Mouse (Mus musculus): ENCODE data around the gene Nr0b2.

Nr0b2 gene

DNA sequence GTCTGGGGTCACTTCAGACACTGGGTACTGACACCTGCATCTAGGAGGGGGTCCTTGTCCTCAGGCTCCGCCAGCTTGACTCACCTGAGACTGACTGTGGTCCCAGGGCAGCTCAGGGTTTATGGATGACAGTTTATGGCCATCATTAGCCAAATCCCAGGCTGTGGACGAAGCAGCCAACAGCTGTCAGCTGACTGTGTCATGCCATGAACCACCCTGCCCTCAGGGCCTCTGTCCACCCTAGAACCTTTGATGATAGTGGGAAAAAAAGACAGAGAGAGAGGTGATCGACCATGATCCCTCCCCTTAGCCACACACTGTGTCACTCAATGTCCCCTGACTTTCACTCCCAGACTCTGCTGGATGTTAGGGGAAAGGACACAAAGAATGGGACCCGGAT lies 8.4 kb downstream of the Nr0b2 start:
- no peak for DNase-seq (ENCODE audit: low read depth, low spot score)

DNA sequence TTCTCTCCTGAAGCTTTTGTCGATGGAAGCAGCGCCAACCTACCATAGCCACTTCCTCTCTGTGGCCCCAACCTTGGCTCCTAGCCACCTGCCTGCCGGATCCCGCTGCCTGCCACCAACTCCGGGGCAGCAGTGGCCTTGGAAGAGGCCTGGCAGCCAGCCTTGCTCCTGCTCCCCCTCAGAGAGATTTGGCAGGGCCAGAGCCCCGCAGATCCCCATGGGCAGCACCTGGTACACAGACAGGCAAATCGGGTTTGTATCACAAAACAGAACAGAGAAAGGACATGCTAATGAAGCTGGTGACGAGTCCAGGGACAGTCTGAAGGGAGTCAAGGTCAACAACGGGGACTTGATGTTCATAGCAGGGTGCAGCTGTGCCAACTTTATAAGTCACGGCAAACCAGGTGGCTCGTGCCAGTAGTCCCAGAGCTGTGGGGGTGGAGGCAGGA lies 10.0 kb downstream of the Nr0b2 start:
- no peak for DNase-seq (ENCODE audit: low read depth, low spot score)

DNA sequence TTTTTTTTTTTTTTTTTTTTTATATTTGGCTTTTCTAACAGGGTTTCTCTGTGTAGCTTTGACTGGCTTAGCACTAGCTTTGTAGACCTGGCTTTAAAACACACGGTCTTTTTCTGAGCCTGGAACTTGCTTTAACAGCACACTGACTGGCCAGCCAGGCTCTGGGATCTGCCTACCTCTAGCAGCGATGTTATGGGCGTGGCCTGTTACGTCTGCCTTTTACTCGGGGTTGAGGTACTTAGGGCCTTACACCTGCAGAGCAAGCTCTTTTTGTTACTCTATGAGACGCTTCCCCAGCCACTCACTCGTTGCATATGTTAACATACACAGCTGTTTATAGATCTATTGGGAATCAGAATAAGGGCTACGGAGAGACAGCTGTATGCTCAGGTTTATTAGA lies 14.1 kb downstream of the Nr0b2 start:
- no peak for DNase-seq (ENCODE audit: low read depth, low spot score)

DNA sequence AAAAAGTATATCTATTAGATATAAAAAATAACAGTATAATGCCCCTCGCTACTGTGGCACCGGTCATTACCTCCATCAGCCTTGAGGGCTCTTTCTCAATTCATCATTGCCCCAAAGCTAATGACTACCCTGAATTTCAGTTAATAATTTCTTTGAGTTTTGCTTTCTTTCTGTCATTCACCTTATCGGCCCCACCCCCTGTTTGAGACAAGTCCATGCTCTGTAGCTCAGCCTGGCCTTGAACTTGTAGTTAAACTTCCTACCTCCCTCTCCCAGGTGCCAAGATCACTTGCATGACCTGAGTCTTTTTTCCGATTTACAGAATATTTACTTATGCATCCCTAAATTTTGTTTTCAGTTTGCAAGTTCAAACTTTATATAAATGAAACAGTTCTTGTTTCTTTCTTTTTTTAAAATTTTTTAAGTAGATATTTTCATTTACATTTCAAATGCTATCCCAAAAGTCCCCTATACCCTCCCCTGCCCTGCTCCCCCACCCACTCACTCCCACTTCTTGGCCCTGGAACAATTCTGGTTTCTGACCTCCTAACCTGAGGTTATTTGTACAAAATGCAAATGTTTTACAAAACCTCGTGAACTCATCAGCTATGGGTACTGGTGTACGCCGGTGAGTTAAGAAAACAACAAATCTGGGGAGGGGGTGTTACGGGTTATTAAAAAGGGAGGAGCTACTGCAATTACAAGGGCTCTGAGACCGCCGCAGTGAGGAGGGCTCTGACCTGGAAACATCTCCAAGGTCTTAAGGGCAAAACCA lies 16.3 kb downstream of the Nr0b2 start:
- no peak for DNase-seq (ENCODE audit: low read depth, low spot score)

DNA sequence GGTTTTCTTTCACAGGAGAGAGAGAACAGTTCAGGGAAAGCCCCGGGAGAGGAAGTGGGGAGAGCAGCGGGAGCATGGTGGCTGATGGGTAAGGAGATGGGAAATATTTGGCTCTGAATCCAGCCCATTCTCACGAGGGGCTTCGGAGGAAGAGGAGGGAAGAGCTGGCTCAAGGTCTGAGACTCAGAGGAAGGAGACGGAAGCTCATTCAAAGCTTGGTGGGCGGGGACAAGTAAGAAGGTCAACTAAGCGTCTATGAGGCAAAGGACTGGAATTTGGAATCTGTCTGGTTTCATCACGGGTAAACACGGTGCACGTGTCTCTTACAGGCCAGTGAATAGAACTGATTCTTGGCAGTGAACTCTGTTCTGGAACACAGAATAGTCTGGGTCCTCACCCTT lies 16.9 kb downstream of the Nr0b2 start:
- peak; percentile 64 for DNase-seq (ENCODE audit: low read depth, low spot score)

DNA sequence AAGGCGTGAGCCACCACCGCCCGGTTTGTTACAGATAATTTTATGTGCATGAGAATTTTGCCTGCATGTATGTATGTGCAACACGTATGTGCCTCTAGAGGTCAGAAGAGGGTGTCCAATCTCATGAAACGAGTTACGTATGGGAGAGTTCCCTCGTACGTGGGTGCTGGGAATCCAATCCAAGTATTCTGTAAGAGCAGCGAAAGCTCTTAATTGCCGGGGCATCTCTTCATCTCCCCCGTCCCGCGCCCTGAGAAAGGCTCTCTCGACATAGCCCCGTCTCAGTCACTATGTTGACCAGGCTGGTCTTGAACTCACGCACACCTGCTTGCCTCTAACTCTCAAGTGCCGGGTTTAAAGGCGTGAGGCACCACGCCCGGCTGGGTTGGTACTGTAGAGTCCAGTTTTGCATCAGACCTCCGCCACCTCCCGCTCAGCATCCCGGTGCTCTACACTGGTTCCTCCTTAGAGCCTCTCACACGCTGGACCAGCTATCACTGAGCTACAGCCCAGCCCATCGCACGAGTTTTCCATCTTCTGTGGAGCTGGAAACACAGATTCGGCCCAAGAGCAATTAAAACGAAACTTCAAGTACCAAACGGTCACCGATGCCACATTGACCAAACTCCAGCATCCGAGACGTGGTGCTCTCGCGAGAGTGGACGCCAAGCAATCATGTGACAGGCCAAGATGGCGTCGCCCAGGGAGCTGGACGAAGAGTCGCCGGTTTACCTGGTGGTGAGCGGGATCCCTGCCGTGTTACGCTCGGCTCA lies 21.1 kb downstream of the Nr0b2 start, which contains the start of gene Gpatch3:
Gene Gpatch3, plus strand, starts transcription at position 676 of the 773 bp plus-strand sequence.
- peak; percentile 96 for DNase-seq (ENCODE audit: low read depth, low spot score)

DNA sequence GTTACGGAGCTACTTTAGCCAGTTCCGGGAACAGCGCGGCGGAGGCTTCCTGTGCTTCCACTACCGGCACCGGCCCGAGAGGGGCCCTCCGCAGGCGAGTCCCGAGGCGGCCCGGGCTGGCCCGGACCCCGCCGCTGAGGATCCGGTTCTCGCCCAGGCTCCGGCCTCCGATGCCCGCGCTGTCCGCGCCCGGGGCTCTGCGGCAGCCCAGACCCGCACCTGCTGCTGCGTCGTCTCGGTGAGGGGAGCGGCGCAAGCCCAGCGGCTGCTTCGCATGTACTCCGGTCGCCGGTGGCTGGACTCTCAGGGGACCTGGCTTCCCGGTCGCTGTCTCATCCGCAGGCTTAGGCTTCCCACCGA lies 21.6 kb downstream of the Nr0b2 start:
- DNase-seq (ENCODE audit: low read depth, low spot score): no peak

DNA sequence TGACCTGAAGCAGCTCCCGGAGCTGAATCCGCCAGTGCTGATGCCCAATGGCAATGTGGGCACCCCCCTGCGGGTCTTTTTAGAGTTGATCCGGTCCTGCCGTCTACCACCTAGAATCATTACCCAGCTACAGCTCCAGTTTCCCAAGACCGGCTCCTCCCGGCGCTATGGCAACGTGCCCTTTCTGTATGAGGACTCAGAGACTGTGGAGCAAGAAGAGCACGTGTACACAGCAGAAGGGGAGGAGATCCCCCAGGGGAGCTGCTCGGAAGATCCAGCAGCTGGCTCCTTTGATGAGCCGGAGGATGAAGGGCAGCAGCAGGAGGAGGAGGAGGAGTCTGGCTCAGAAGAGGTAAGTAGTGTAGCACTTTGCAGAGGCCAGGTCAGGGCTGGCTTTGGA lies 24.8 kb downstream of the Nr0b2 start:
- DNase-seq (ENCODE audit: low read depth, low spot score): no peak

DNA sequence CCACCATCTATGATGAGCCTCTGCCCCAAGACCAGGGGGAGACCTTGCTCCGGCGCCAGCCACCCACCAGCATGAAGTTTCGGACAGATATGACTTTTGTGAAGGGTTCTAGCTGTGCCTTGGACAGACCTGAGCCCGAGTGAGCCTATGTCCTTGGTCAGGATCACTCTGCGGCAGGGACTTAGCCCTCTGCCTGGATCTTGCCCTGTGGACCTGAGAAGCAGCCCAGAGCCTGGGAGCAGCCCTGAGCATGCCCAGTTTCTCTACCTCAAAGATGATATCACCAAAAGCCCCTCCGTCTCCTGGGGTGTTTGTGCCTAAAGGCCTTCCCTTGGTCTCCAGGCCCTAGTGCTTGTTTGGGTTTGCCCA lies 30.5 kb downstream of the Nr0b2 start:
- no peak for DNase-seq (ENCODE audit: low read depth, low spot score)

DNA sequence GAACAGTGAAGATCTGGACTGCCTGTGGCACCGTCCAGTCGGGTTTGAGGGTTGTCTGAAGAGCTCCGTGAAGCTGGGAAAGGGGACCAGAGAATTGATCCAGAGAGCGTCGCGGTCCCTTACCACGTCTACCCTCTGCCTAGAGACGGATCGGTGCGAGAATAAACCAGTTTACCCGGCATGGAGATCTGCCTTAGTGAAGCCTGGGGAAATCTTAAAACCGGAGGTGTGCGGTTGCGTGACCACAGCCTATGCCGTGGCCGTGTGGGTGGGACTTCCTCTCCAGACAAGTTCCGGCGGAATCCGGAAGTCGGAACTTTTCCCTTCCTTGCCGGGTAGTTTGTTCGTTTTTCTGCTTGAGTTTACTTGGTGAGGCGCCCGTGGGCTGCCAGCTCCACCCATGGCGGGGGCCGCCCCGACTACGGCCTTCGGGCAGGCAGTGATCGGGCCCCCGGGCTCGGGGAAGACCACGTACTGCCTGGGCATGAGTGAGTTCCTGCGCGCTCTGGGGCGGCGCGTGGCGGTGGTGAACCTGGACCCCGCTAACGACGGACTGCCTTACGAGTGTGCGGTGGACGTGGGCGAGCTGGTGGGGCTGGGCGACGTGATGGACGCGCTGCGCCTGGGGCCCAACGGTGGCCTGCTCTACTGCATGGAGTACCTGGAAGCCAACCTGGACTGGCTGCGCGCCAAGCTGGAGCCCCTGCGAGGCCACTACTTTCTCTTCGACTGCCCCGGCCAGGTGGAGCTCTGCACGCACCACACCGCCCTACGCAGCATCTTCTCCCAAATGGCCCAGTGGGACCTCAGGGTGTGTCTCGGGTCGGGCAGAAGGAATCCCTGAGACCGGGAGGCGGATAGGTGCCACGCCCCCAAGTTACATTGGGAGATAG lies 31.1 kb downstream of the Nr0b2 start, which contains the start of gene Gpn2:
Gene Gpn2, plus strand, starts transcription at position 304 of the 893 bp plus-strand sequence.
- peak; percentile 90 for DNase-seq (ENCODE audit: low read depth, low spot score)

DNA sequence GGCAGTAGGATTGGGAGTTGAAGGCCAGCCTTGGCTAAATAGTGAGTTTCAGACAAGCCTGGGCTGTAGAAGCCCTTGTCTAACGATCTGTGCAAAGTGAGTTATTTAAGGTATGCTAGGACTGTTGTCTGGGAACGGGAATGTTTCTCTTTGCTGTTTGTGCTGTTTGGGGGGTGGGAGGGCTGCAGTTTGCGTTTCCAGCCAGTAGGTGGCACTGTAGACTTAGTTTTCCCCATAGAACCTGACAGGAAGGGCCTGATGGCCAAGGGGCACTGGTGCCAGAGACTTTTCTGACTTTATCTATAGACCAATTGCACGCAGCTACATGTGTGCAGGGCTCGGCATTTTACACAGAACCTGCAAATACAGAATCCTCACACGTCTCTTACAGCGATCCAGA lies 39.4 kb downstream of the Nr0b2 start:
- DNase-seq (ENCODE audit: low read depth, low spot score): peak; percentile 68

DNA sequence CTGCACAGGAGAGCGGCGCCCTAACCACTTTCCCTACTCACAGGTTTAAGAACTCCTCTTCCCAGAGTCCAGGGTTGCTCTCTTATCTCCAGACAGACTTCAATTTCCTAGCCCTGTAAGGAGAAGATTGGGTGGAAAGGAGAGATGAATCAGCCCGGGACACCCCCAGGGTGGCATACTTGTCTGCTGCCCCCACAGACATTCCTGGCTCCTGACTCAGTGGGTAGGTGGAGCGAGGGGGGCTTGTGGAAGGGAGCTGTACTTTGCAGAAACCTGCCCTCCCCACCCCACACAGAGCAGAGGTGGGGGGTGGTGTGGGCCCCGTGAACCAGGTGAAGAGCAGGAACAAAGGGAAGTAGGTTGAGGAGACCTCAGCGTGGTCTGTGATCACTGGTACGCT lies 42.4 kb downstream of the Nr0b2 start:
- no peak for DNase-seq (ENCODE audit: low read depth, low spot score)

DNA sequence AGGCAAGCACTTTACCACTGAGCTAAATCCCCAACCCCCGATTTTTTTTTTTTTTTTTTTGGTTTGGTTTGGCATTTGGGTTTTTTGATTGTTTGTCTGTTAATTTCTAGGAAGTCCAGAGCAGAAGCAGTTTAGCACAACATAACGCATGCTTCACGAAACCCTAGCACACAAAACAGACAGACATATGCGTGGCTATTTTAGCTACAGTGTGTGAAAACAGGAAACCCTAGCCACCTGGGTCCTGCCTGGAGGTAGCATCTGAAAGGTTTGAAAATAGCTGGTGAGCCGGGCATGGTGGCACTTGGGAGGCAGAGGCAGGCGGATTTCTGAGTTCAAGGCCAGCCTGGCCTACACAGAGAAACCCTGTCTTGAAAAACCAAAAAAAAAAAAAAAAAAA lies 42.9 kb downstream of the Nr0b2 start:
- no peak for DNase-seq (ENCODE audit: low read depth, low spot score)

DNA sequence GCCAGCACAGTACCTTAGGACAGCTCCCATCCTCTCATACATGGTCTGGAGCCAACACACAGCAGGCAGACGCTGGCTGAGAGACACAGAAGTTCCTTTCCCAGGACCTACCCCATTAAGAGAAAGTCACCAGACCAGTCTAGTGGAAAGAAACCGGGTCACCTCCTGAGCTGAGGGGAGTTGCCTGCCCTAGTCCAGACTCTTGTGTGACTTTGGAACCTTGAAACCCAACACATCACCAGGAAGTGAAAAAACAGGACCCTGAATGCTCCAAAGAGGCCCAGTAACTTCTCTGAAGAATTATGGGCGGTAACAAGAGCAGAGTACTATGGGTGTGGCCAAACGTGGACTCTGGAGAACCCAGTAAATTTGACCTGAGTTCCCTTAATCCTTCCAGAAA lies 45.4 kb downstream of the Nr0b2 start:
- no peak for DNase-seq (ENCODE audit: low read depth, low spot score)

DNA sequence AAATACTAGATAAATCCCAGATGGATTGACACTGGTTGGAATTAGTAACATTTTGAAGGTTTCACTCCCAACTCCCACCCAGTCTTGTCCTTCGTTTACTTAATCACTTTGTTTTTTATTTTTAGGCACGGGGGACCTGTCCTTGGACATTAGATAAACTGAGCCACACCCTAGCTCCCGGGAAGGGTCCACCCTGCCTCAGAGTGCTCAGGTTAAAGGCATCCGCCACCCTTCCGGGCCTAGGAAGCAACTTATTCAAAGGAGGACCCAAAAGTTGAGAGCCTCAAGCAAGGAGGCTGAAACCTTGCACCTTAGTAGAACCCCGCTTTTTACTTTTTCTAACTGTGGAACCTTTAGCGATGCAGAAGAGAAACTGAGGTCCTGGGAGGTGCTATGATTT lies 45.9 kb downstream of the Nr0b2 start:
- no peak for DNase-seq (ENCODE audit: low read depth, low spot score)

DNA sequence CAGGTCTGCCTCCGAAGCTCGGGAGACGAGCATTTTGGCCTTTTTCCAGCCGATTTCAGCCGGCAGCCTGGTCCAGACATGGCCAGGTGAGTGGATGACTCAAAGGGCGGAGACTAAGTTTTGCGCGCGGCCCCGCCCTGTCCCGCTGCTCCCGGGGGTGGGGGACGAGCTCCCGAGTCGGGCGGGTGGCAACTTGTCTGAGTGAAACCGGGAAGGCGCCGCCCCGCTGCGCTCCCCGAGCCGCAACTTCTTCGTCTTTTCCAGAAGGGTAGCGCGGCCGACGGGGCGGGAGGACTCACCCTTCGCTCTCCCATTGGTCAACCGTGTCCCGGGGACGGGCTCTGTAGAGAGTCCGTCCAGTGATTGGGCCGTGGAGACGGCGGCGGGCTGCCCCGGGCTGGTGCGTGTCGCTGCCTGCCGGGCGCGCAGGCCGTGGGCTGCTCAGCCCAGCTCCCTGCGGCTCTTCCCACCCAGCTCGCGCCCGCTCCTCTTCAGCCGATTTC lies 46.4 kb downstream of the Nr0b2 start:
- peak; percentile 54 for DNase-seq (ENCODE audit: low read depth, low spot score)

DNA sequence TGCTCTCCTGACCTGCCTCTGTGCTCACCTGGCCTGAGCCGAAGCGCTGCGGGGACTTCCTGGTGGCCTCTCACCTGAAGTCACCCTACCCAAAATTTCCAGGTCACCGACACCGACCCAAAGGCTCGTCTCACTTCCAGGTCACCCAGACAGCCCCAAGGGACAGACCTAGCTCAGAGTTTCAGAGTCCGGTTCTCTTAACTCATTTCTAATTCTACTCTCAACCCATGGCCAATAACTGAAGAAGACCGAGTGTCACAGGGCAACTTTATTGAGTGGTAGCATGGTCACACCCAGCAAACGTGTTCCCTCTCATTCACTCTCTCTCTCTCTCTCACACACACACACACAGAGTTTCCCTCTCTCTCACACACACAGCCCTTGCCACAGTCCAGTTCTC lies 47.1 kb downstream of the Nr0b2 start:
- DNase-seq (ENCODE audit: low read depth, low spot score): no peak

DNA sequence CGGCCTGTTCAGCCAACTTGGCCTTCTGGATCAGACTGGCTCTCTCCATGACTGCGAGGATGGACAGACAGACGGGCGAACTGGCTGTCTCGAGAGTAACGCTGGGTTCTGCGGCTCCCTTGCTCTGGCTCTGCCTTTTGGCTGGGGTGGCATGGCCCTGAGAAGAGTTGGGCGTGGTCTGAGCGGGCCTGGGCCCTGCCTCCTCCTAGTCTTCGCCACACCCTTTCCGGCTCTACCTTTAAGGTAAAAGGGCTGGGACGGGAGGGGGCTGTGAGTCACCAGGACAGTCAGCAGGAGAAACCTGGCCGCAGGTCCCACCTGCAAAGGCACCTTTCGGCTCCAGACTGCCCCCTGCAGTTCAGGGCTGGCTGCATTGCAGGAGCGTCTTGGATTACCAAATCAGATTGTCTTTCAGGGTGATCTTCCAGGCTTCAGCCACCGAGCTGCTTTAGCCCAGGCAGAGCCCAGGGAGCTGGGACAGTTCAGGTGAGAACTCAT lies 48.6 kb downstream of the Nr0b2 start, which contains the start of gene Sfn:
Gene Sfn, minus strand, starts transcription at position 448 of the 498 bp plus-strand sequence.
- DNase-seq (ENCODE audit: low read depth, low spot score): no peak

DNA sequence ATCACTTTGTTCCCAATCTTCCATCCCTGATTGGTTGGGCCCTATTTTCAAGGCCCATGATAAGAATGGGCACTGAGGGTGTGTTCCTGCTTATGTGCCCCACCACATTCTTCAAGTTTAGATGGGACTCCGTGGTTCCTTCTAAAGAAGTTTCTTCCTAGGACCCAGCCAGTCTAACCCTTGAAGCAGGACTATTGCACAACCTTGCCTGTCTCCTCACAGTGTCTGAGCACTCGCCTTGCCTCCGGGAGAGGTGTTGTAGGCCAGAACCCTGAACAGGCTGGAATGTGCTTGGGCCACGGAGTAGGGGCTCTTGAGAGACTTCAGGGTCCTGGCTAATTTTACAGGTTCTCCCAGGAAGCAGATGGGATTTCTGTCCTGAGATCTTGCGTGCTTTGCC lies 49.9 kb downstream of the Nr0b2 start:
- DNase-seq (ENCODE audit: low read depth, low spot score): no peak

DNA sequence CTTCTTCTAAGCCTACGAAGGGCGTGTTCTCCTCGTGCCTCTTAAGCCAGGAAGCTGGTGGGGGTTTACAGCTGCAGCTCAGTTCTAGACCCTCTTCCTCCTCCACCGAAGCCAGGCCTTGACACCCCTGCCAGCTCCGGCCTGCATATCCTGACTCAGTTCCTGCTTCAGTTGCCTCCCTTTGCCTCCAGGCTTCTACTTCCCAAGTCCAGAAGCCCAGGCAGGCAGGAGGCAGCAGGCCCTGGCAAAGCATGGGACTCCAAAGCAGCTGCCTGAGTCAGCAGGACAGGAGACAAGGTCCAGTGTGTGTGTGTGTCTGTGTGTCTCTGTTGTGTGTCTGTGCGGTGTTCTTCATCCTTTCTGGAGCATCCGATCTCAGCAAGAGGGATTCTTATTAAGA lies 51.0 kb downstream of the Nr0b2 start:
- peak; percentile 76 for DNase-seq (ENCODE audit: low read depth, low spot score)

DNA sequence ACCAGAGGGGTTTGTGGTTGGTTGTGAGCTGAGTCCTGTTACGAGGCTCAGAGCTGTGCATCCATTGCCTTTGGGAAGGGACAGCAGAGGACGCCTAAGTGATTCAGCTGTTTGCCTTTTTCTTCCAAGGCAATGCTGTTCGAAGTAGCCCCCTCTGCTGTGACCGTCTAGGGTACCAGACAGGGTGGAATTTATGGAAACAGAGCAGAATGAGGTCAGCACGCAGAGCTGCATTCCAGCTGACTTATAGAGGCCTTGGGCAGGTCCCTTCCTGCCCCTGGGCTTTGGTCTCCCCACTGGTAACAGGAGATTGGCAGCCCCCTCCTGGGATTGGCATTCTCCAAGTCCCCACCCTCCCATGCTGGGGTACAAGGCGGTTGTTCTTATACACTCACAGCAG lies 51.7 kb downstream of the Nr0b2 start:
- DNase-seq (ENCODE audit: low read depth, low spot score): peak; percentile 77

DNA sequence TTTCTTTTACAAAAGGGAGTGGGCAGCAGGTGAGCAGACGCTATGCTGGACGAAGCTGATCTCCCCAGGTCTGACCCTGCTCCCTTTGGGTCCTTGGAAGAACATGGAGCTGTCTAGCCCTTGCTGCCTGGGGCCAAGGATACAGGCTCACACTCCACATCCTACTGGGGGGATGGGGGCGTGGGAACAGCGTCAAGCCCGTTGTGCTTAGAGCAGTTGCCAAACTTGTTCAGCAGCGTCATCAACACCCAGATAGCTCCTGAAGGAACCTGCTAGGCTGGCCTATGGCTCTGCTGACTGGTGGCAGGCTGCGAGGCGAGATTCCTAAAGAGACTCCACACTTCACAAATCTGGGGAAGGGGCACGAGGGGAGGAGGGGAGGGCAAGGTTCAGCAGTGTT lies 52.2 kb downstream of the Nr0b2 start:
- DNase-seq (ENCODE audit: low read depth, low spot score): no peak
